8 mouse cellular contexts compared by ENCODE assay signal in the genomic region with DNA sequence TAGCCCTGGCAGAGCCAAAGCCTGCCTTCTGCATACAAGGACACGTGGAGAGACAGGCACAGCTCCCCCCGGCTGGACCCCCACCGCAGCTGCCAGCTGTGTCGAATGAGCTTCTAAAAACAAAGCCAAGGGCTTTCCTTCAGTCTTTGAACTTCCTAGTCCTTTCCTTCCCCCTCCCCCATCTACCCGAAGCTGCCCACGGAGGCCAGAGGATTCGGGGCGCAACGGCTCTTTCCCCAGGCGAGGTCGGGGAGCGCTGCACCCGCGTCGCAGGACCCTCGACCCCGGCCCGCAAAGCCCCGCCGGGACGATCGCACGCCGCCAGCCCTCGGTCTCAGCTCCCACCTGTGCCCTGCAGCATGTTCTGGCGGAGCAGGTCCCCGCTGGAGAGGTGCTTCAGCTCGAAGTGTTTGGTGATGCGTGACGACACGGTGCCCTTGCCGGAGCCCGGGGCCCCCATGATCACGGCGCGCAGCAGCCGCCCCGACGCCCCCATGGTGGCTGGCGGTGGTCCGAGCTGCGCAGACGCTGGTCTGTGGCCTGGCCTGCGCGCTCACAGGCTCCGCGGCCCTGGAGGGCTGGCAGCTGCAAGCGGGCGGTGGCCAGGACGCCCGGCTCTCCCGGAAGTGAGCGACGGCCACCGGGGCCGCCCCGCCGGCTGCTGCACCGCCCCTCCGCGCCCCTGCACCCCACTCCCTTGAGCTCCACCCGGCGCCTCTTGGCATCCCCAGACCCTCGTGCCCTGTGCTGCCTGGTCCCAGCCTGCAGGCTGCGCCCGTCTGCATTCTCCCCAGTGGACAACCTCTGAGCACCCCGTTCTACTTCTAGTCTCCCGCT. TPM values are rescaled to one million over a fixed set of nuclear protein-coding genes. Genes with fewer than 3 reads are reported as not detected.
A peak's percentile ranks its signal among the peaks of the same experiment; 100 is the strongest.
DNase-seq lines count a peak whose midpoint lies in the region; ATAC-seq and TF ChIP-seq lines count a peak whose summit lies in the region.

A gene (minus strand): TSS at position 628 of the 837 bp plus-strand sequence.

- TF ChIP-seq POLR2A in heart, adult 2 months (IDR thresholded peaks at IDR 0.05; ENCODE audit: insufficient read depth, low read depth, low read length): peak; percentile 62
- TF ChIP-seq POLR2A in kidney, adult 2 months (IDR thresholded peaks at IDR 0.05; ENCODE audit: low read depth, low read length): no peak

- DNase-seq in 3T3-L1 (ENCODE audit: low read depth, low spot score): peak; percentile 68
- peak; percentile 84 to 91 for DNase-seq in adrenal gland, postnatal 36 days
- peak; percentile 81 for DNase-seq in embryonic facial prominence, embryonic 14.5 days (ENCODE audit: low spot score)
- DNase-seq in heart, adult 2 months: peak; percentile 88 to 91
- DNase-seq in kidney, adult 2 months: peak; percentile 85
- peak; percentile 59 for DNase-seq in spleen, adult 12 weeks (ENCODE audit: low spot score)

- H3K4me3 ChIP-seq in embryonic facial prominence, embryonic 14.5 days (ENCODE audit: low read depth, low read length): peak within 1 kb of the TSS; percentile 69
- peak within 1 kb of the TSS; percentile 94 for H3K4me3 ChIP-seq in heart, adult 2 months
- H3K4me3 ChIP-seq in kidney, adult 2 months (ENCODE audit: insufficient read depth, low read depth, low read length): peak within 1 kb of the TSS; percentile 92
- H3K4me3 ChIP-seq in limb, embryonic 12.5 days (replicated peaks): peak within 1 kb of the TSS; percentile 79
- H3K4me3 ChIP-seq in midbrain, embryonic 13.5 days (replicated peaks): peak within 1 kb of the TSS; percentile 58

- no peaks in the 10 kb centered on the region for H3K9me3 ChIP-seq in embryonic facial prominence, embryonic 14.5 days (ENCODE audit: control insufficient read depth, low read length)
- H3K9me3 ChIP-seq in limb, embryonic 12.5 days: no peaks in the 10 kb centered on the region
- no peaks in the 10 kb centered on the region for H3K9me3 ChIP-seq in midbrain, embryonic 13.5 days

- intact Hi-C loops in heart, adult 2 months (cut with DNase I): loop anchor here (2.0 to 5.0 kb wide), 3 partner anchors 15 to 205 kb away; a partner anchor contains a TSS

- peak; percentile 61 for TF ChIP-seq CTCF in heart, adult 2 months (IDR thresholded peaks at IDR 0.05)
- TF ChIP-seq CTCF in kidney, adult 2 months (conservative IDR thresholded peaks at IDR 0.05; ENCODE audit: insufficient read depth, insufficient read length, low read depth, low read length): peak; percentile 47

- WGBS in embryonic facial prominence, embryonic 14.5 days: 0% methylated on average over 42 of the region's 68 CpGs
- WGBS in heart, adult 2 months: under 1% methylated on average over 68 of the region's 68 CpGs
- under 1% methylated on average over 68 of the region's 68 CpGs for WGBS in kidney, adult 2 months
- 1% methylated on average over 68 of the region's 68 CpGs for WGBS in limb, embryonic 12.5 days
- WGBS in midbrain, embryonic 13.5 days: under 1% methylated on average over 61 of the region's 68 CpGs

- H3K27me3 ChIP-seq in embryonic facial prominence, embryonic 14.5 days (replicated peaks; ENCODE audit: control insufficient read depth, insufficient read depth, low read length): no peaks in the 10 kb centered on the region
- H3K27me3 ChIP-seq in heart, adult 2 months (ENCODE audit: control insufficient read depth, insufficient read depth, low read length): no peaks in the 10 kb centered on the region
- no peaks in the 10 kb centered on the region for H3K27me3 ChIP-seq in kidney, adult 2 months (replicated peaks; ENCODE audit: control insufficient read depth, insufficient read depth, low read length)
- no peaks in the 10 kb centered on the region for H3K27me3 ChIP-seq in limb, embryonic 12.5 days
- peaks cover 7% of the 10 kb centered on the region; the same call in 1 of the 2 replicates for H3K27me3 ChIP-seq in midbrain, embryonic 13.5 days

- no peaks in the 10 kb centered on the region for H3K36me3 ChIP-seq in embryonic facial prominence, embryonic 14.5 days (ENCODE audit: control insufficient read depth, insufficient read depth, low read length)
- H3K36me3 ChIP-seq in heart, adult 2 months (ENCODE audit: control insufficient read depth, insufficient read depth, low read length): no peaks in the 10 kb centered on the region; the same call in none of the 2 replicates
- H3K36me3 ChIP-seq in kidney, adult 2 months (ENCODE audit: control insufficient read depth, insufficient read depth, low read length): no peaks in the 10 kb centered on the region
- no peaks in the 10 kb centered on the region for H3K36me3 ChIP-seq in limb, embryonic 12.5 days
- no peaks in the 10 kb centered on the region for H3K36me3 ChIP-seq in midbrain, embryonic 13.5 days

- peak within 1 kb of the TSS; percentile 79 for H3K9ac ChIP-seq in embryonic facial prominence, embryonic 14.5 days (ENCODE audit: low read depth, low read length)
- peak within 1 kb of the TSS; percentile 98 for H3K9ac ChIP-seq in heart, adult 2 months (ENCODE audit: low read depth, low read length)
- peak within 1 kb of the TSS; percentile 80 for H3K9ac ChIP-seq in limb, embryonic 12.5 days (replicated peaks)
- H3K9ac ChIP-seq in midbrain, embryonic 13.5 days (replicated peaks): peak within 1 kb of the TSS; percentile 73

- peak; percentile 52 for TF ChIP-seq EP300 in heart, adult 2 months (IDR thresholded peaks at IDR 0.05; ENCODE audit: insufficient read depth, low read depth, low read length)

- H3K4me2 ChIP-seq in embryonic facial prominence, embryonic 14.5 days (ENCODE audit: low read depth, low read length): peak within 1 kb of the TSS; percentile 56
- H3K4me2 ChIP-seq in limb, embryonic 12.5 days: peak within 1 kb of the TSS; percentile 66
- H3K4me2 ChIP-seq in midbrain, embryonic 13.5 days (replicated peaks): peak within 1 kb of the TSS; percentile 59

- peak within 1 kb of the TSS; percentile 86 for H3K27ac ChIP-seq in embryonic facial prominence, embryonic 14.5 days (replicated peaks; ENCODE audit: low read depth, low read length)
- H3K27ac ChIP-seq in heart, adult 2 months: peak within 1 kb of the TSS; percentile 97
- H3K27ac ChIP-seq in kidney, adult 2 months (ENCODE audit: insufficient read depth, low read depth, low read length): peak within 1 kb of the TSS; percentile 99
- peak within 1 kb of the TSS; percentile 87 for H3K27ac ChIP-seq in limb, embryonic 12.5 days
- H3K27ac ChIP-seq in midbrain, embryonic 13.5 days: peak within 1 kb of the TSS; percentile 63

- peak; percentile 90 for ATAC-seq in embryonic facial prominence, embryonic 14.5 days (ENCODE audit: low read depth)
- peak; percentile 87 for ATAC-seq in limb, embryonic 12.5 days (ENCODE audit: insufficient number of reproducible peaks, insufficient read depth, low FRiP score, low TSS enrichment, low read depth)
- ATAC-seq in midbrain, embryonic 13.5 days: peak; percentile 94

- no peaks in the 10 kb centered on the region; the same call in 1 of the 2 replicates for H3K79me2 ChIP-seq in heart, adult 2 months (replicated peaks; ENCODE audit: control insufficient read depth, insufficient read depth, low read length)

- H3K4me1 ChIP-seq in embryonic facial prominence, embryonic 14.5 days (ENCODE audit: control insufficient read depth, insufficient read depth, low read length): peaks cover 9% of the 10 kb centered on the region; the same call in 1 of the 2 replicates
- H3K4me1 ChIP-seq in heart, adult 2 months (ENCODE audit: control insufficient read depth, insufficient read depth, low read length): peaks cover 6% of the 10 kb centered on the region
- H3K4me1 ChIP-seq in kidney, adult 2 months (ENCODE audit: control insufficient read depth, insufficient read depth, low read length): peaks cover 13% of the 10 kb centered on the region; the same call in 1 of the 2 replicates
- peaks cover 20% of the 10 kb centered on the region; the same call in 1 of the 2 replicates for H3K4me1 ChIP-seq in limb, embryonic 12.5 days (replicated peaks)
- peaks cover 26% of the 10 kb centered on the region for H3K4me1 ChIP-seq in midbrain, embryonic 13.5 days (replicated peaks)

RNA-seq across cellular contexts. Expression of the gene that starts here (rescaled TPM):
- 100 to 1,000 TPM; 146 to 253 TPM for total RNA-seq in adrenal gland, postnatal 36 days (2021)
- polyA plus RNA-seq in embryonic facial prominence, embryonic 14.5 days (2014; fragmentation: Nextera tagmentation; extraction: Ambion mirVana): 93.5 and 95.5 TPM in 2 replicates
- 100 to 1,000 TPM in 1 of 2 experiments, 10 to 100 TPM in 1; 85.8 to 101 TPM for total RNA-seq in heart, adult 2 months (2021)
- 70.1 and 94.1 TPM in 2 replicates for polyA plus RNA-seq in heart, adult 2 months (2012; rRNA removed)
- polyA plus RNA-seq in kidney, adult 2 months (2012; rRNA removed): 155 and 160 TPM in 2 replicates
- 71.8 and 73.2 TPM in 2 replicates for polyA plus RNA-seq in limb, embryonic 12.5 days (2016; fragmentation: Nextera tagmentation; extraction: Ambion mirVana)
- 53.1 and 58.0 TPM in 2 replicates for polyA plus RNA-seq in midbrain, embryonic 13.5 days (2015; fragmentation: Nextera tagmentation; extraction: Ambion mirVana)

Comparison
In these comparisons a context has a peak if more than half of its experiments do, and no peak if none do; other contexts are left out.
1. Peak in every context shown above with its lines: DNase-seq, ATAC-seq, H3K4me3 ChIP-seq and H3K27ac ChIP-seq.